Mouse (Mus musculus) neural tube, embryonic 11.5 days (tissue): Measurements from ENCODE around the gene Cbx4. TPM values are rescaled to one million over a fixed set of nuclear protein-coding genes. Genes with fewer than 3 reads are reported as not detected.

Experiments used
- ATAC-seq: fragments of 200-750 bp; cut with Nextera tagmentation; 2 replicates; pipeline ENCODE4 v1.8.0; 2017; ENCODE audit warnings: moderate number of reproducible peaks, mild to moderate bottlenecking, moderate TSS enrichment, moderate library complexity; ENCODE audit not compliant: insufficient read depth, low FRiP score, low TSS enrichment
- DNase-seq: peaks from one replicate; pipeline ENCODE4 v3.0.0-alpha.2; 2015; ENCODE audit warnings: low spot score
- H3K27ac ChIP-seq: fragments of 300-500 bp; sonication (generic); 2 replicates; pipeline ENCODE4 v1.5.1; 2014; ENCODE audit warnings: low read depth, mild to moderate bottlenecking, low read length
- H3K27me3 ChIP-seq: fragments of 300-500 bp; sonication (generic); 2 replicates; pipeline ENCODE4 v1.6.1; 2014; ENCODE audit warnings: mild to moderate bottlenecking, low read length, mixed read lengths; ENCODE audit not compliant: control insufficient read depth, insufficient read depth
- H3K36me3 ChIP-seq: fragments of 300-500 bp; sonication (generic); 2 replicates; pipeline ENCODE4 v1.6.1; 2014; ENCODE audit warnings: mild to moderate bottlenecking, low read length, moderate library complexity, mixed read lengths; ENCODE audit not compliant: control insufficient read depth, insufficient read depth
- H3K4me1 ChIP-seq: fragments of 300-500 bp; sonication (generic); 2 replicates; pipeline ENCODE4 v1.6.1; 2014; ENCODE audit warnings: low read length, mixed read lengths; ENCODE audit not compliant: control insufficient read depth, insufficient read depth
- H3K4me2 ChIP-seq: fragments of 300-500 bp; sonication (generic); 2 replicates; pipeline ENCODE4 v1.6.1; 2014; ENCODE audit warnings: low read depth, mild to moderate bottlenecking, moderate library complexity
- H3K4me3 ChIP-seq: fragments of 300-500 bp; sonication (generic); 2 replicates; pipeline ENCODE4 v1.5.1; 2014; ENCODE audit warnings: low read depth, low read length
- H3K9ac ChIP-seq: fragments of 300-500 bp; sonication (generic); 2 replicates; pipeline ENCODE4 v1.6.1; 2014; ENCODE audit warnings: mild to moderate bottlenecking, low read length
- H3K9me3 ChIP-seq: fragments of 300-500 bp; sonication (generic); 2 replicates; pipeline ENCODE4 v1.6.1; 2016; ENCODE audit warnings: low read length; ENCODE audit not compliant: control insufficient read depth
- WGBS: fragments of 180-500 bp; shearing (Covaris S2); extraction: QIAGEN DNeasy Blood & Tissue Kit; methylation state at CpG from one replicate; pipeline ENCODE4 v1.1.7; 2014; 5-methylcytosine and 5-hydroxymethylcytosine counted together
- polyA plus RNA-seq: library from polyadenylated mRNA; unstranded; fragments of >200 nt; fragmentation: Nextera tagmentation; extraction: Ambion mirVana; gene quantifications from 2 replicates; pipeline ENCODE4 v1.2.1, GENCODE M21; 2014

The Cbx4 gene
- polyA plus RNA-seq, 1 experiment from 2014 or later, result 6.1 TPM

- no peaks in the 10 kb centered on the region for H3K36me3 ChIP-seq
- no peak overlapping the region for H3K27ac ChIP-seq
- peak overlapping the region; percentile 44 for H3K4me3 ChIP-seq
- no peaks in the 10 kb centered on the region for H3K9me3 ChIP-seq
- peaks cover 36% of the 10 kb centered on the region for H3K4me1 ChIP-seq
- H3K27me3 ChIP-seq, result peaks cover 81% of the 10 kb centered on the region
- ATAC-seq (no peak), DNase-seq (no peak)
- H3K4me2 ChIP-seq, result peak overlapping the region; percentile 92
- H3K9ac ChIP-seq, result peak overlapping the region; percentile 95
- 4% methylated on average over 9 of the region's 9 CpGs for WGBS
Observed at GRCm38 (mm10) chr11:119057291-119057690, 28.7 kb downstream of the Cbx4 start.

DNA sequence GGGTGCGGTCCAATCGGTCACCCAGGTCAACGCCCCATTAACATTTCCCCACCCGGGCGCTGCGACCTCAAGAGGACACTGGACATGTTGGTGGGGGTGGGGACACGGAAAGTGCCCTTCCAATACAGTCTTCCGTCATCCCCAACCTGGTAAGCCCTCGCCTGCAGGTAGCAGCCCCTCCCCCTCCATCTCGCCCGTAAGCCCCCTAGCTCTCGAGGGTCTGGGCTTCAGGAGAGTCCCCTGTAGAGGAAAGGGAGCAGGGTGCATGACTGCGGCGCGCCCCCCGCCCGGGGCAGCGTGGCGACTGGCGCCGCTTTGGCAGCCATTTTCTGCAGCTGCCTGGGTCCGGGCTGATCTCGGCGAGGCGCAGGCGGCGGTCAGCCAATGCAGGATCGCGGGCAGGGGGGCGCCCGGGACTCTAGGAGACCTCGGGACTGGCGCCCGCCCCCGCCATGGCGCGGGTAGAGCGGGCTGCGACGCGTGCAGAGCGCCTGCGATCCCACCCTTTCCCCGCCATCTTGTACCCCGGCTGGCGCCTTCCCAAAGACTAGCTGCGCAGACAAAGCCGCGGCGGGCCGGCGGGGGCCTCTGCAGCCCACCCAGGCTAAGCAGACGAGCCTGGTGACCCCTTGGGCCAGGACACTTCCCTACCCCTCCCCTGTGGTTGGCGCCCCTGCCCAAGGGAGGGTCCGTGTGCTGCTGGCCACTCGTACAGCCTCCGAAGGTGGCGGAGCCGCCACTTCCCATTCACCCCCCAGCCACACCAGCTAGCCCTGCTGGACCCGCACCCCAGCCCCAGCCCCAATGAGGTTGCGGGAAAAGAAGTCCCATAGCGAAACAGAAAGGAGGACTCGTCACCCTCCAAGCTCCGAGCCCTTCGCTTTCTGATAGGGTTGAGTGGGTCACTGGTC, 29.5 kb downstream of the Cbx4 start:
- ATAC-seq (no peak), DNase-seq (peak; percentile 75)

GRCm38 (mm10) chr11:119055571-119056131, 30.4 kb downstream of the Cbx4 start:
- ATAC-seq (no peak), DNase-seq (no peak)
- H3K27me3 ChIP-seq, result peaks cover 85% of the 10 kb centered on the region
- peak overlapping the region; percentile 92 for H3K4me2 ChIP-seq
- no peak overlapping the region for H3K27ac ChIP-seq
- peaks cover 36% of the 10 kb centered on the region for H3K4me1 ChIP-seq
- no peaks in the 10 kb centered on the region for H3K9me3 ChIP-seq
- no peaks in the 10 kb centered on the region for H3K36me3 ChIP-seq
- no peak overlapping the region; the same call in 1 of the 2 replicates for H3K9ac ChIP-seq
- 1% methylated on average over 32 of the region's 32 CpGs for WGBS
- peak overlapping the region; percentile 44 for H3K4me3 ChIP-seq

More for the DNA sequence above, 29.5 kb downstream of the Cbx4 start:
- no peaks in the 10 kb centered on the region for H3K36me3 ChIP-seq
- H3K4me2 ChIP-seq, result peak overlapping the region; percentile 92
- under 1% methylated on average over 63 of the region's 65 CpGs for WGBS
- H3K27ac ChIP-seq, result peak overlapping the region; percentile 40; the same call in 1 of the 2 replicates
- H3K9me3 ChIP-seq, result no peaks in the 10 kb centered on the region
- H3K4me1 ChIP-seq, result peaks cover 36% of the 10 kb centered on the region
- peak overlapping the region; percentile 44 for H3K4me3 ChIP-seq
- peaks cover 83% of the 10 kb centered on the region for H3K27me3 ChIP-seq
- H3K9ac ChIP-seq, result peak overlapping the region; percentile 95

GRCm38 (mm10) chr11:119054351-119055345, 31.4 kb downstream of the Cbx4 start:
- no peak overlapping the region for H3K9ac ChIP-seq

DNA sequence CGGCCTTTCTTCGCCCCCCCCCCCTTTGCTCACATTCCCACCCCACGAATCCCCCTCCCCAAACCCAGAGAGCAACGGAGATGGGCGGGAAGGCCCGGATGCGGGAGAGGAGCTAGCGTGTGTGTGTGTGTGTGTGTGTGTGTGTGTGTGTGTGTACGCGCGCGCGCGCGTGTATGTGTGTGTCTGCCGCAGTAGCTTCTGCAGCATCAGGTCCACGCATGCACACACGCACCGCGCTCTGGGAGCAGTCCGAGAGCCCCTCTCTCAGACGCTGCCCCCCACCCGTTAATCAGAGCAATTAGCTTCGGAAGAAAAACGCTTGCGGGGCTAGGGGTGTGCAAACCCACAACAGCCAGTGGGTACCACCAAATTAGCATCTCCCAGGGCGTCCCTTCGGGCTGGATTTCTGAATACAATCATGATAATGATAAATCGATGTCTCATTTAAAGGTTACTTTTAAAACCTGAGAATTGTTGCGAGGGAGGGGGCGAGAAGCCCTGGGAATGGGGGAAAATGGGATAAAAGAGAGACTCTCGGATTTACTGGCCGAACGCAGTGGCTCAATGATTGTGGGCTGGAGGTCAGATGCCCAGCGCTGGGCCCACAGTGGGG, 32.2 kb downstream of the Cbx4 start:
- H3K9ac ChIP-seq, result peak overlapping the region; percentile 38
- no peak; the same call in 1 of the 2 replicates for ATAC-seq
- peak overlapping the region; percentile 29 for H3K4me3 ChIP-seq
- H3K27me3 ChIP-seq, result peaks cover 85% of the 10 kb centered on the region
- H3K4me1 ChIP-seq, result peaks cover 36% of the 10 kb centered on the region
- DNase-seq, result peak; percentile 64
- WGBS, result 2% methylated on average over 34 of the region's 35 CpGs
- H3K9me3 ChIP-seq, result no peaks in the 10 kb centered on the region
- H3K27ac ChIP-seq, result peak overlapping the region; percentile 45
- H3K36me3 ChIP-seq, result no peaks in the 10 kb centered on the region
- H3K4me2 ChIP-seq, result peak overlapping the region; percentile 46

More at GRCm38 (mm10) chr11:119054351-119055345, 31.4 kb downstream of the Cbx4 start:
- peak overlapping the region; percentile 46 for H3K4me2 ChIP-seq
- WGBS, result under 1% methylated on average over 47 of the region's 47 CpGs
- H3K27ac ChIP-seq, result no peak overlapping the region
- H3K4me3 ChIP-seq, result peak overlapping the region; percentile 29
- DNase-seq (peak; percentile 55), ATAC-seq (no peak)
- H3K27me3 ChIP-seq, result peaks cover 85% of the 10 kb centered on the region
- no peaks in the 10 kb centered on the region for H3K9me3 ChIP-seq
- H3K4me1 ChIP-seq, result peaks cover 36% of the 10 kb centered on the region
- H3K36me3 ChIP-seq, result no peaks in the 10 kb centered on the region

- DNase-seq (peak; percentile 95), ATAC-seq (peak; percentile 90)
- Histone ChIP-seq H3K4me2 (peak overlapping the region; percentile 46), H3K27me3 (peaks cover 85% of the 10 kb centered on the region), H3K9ac (peak overlapping the region; percentile 39), H3K9me3 (no peaks in the 10 kb centered on the region), H3K4me1 (peaks cover 33% of the 10 kb centered on the region), H3K27ac (peak overlapping the region; percentile 53), H3K36me3 (no peaks in the 10 kb centered on the region), H3K4me3 (peak overlapping the region; percentile 29)
- WGBS, result under 1% methylated on average over 41 of the region's 42 CpGs
Observed at GRCm38 (mm10) chr11:119053257-119053670, 32.8 kb downstream of the Cbx4 start.

DNA sequence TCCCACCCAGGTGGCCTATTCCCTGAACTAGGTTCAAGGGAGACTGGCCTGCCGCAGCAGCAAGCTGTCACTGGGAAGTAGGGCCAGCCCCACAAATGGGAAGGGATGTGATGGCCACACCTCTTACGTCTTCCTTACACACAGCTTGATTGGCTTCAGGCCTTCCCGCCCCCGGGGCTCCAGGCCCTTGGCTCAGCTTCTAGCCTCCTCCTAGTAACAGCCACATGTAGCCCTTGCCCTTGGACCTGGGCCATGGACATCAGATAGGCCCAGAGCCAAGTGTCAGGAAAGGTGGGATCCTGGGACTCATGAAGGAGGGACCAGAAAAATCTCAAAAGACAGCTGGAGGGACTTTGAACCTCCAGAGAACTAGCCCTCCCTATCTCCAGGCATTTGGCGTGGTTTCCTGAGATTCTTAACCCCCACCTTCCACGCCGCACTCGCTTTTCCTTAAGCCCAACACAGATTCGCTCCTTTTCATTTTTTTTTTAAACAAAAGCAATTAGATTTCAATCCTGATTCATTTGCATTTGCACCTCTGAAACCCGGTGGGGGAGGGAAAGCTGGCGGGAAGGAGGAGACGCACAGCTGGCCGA, 33.3 kb downstream of the Cbx4 start:
- H3K4me3 ChIP-seq, result peak overlapping the region; percentile 29; the same call in 1 of the 2 replicates
- under 1% methylated on average over 13 of the region's 13 CpGs for WGBS
- peak; percentile 65 for DNase-seq
- H3K9me3 ChIP-seq, result no peaks in the 10 kb centered on the region
- ATAC-seq, result no peak
- H3K9ac ChIP-seq, result peak overlapping the region; percentile 39
- H3K27me3 ChIP-seq, result peaks cover 85% of the 10 kb centered on the region
- H3K4me2 ChIP-seq, result peak overlapping the region; percentile 46
- peak overlapping the region; percentile 53; the same call in 1 of the 2 replicates for H3K27ac ChIP-seq
- H3K36me3 ChIP-seq, result no peaks in the 10 kb centered on the region
- H3K4me1 ChIP-seq, result peaks cover 34% of the 10 kb centered on the region
